Mouse (Mus musculus) olfactory bulb, adult 2 months (tissue): ENCODE data around the gene Hmx3. TPM values are rescaled to one million over a fixed set of nuclear protein-coding genes. Genes with fewer than 3 reads are reported as not detected.

Experiments
- H3K27ac ChIP-seq: fragments of 200-500 bp; 2 replicates; pipeline ENCODE4 v1.5.1; 2012; ENCODE audit warnings: low read depth, low read length; ENCODE audit not compliant: insufficient read depth
- H3K4me1 ChIP-seq: fragments of 200-500 bp; 2 replicates; pipeline ENCODE4 v1.6.1; 2012; ENCODE audit warnings: low read length; ENCODE audit not compliant: control insufficient read depth, insufficient read depth
- H3K4me3 ChIP-seq: fragments of 200-500 bp; 2 replicates; pipeline ENCODE4 v1.5.1; 2012; ENCODE audit warnings: mild to moderate bottlenecking, low read depth, low read length, moderate library complexity; ENCODE audit not compliant: insufficient read depth
- CTCF ChIP-seq: fragments of 200-500 bp; IDR thresholded peaks from 2 replicates; pipeline ENCODE4 v1.5.1; 2012; ENCODE audit warnings: low read depth, mild to moderate bottlenecking, low read length, moderate library complexity; ENCODE audit not compliant: insufficient read depth
- POLR2A ChIP-seq: fragments of 200-500 bp; IDR thresholded peaks from 2 replicates; pipeline ENCODE4 v1.6.1; 2012; ENCODE audit warnings: mild to moderate bottlenecking, low read depth, low read length, moderate library complexity; ENCODE audit not compliant: insufficient read depth
- WGBS: fragments of 180-500 bp; shearing (Covaris S2); methylation state at CpG from one replicate; pipeline ENCODE4 v1.1.7; 2018; 5-methylcytosine and 5-hydroxymethylcytosine counted together
- polyA plus RNA-seq: library from polyadenylated mRNA; stranded (reverse); fragments of >200 nt; gene quantifications from 2 replicates; pipeline ENCODE4 v1.2.4, GENCODE M21; 2012; ENCODE audit warnings: low replicate concordance; ENCODE audit not compliant: missing spikeins, insufficient read depth, insufficient read length

The Hmx3 gene
- polyA plus RNA-seq, 1 experiment: not detected

DNA sequence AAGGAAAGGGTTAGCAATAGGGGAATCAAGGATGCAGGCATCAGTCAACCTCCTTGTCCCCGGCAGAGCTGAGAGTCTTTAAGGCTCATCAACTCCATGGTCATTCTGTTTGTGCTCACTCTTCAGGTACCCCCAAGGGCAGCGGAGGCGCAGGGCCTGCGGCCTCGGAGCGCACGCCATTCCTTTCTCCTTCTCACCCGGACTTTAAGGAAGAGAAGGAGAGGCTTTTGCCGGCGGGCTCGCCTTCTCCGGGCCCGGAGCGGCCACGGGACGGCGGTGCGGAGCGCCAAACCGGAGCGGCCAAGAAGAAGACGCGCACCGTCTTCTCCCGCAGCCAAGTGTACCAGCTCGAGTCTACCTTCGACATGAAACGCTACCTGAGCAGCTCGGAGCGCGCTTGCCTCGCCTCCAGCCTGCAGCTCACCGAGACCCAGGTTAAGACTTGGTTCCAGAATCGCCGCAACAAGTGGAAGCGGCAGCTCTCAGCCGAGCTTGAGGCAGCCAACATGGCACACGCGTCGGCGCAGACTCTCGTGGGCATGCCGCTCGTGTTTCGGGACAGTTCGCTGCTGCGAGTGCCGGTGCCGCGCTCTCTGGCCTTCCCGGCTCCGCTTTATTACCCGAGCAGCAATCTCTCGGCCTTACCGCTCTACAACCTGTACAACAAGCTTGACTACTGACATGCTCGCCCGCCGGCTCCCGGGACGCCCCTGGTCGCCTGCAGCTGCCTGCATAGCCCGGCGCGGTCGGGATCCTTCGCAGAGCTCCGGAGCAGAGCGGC lies 12.8 kb downstream of the Hmx3 start:
- 1% methylated on average over 68 of the region's 68 CpGs for WGBS
- no peak overlapping the region for H3K4me3 ChIP-seq

GRCm38 (mm10) chr7:131556116-131556515 lies 13.4 kb downstream of the Hmx3 start:
- peaks cover 10% of the 10 kb centered on the region; the same call in 1 of the 2 replicates for H3K4me1 ChIP-seq
- H3K4me3 ChIP-seq: no peak overlapping the region
- H3K27ac ChIP-seq: no peak overlapping the region
- 3% methylated on average over 9 of the region's 9 CpGs for WGBS
- TF ChIP-seq POLR2A (no peak), CTCF (no peak)

More for the DNA sequence above, 12.8 kb downstream of the Hmx3 start:
- peaks cover 10% of the 10 kb centered on the region; the same call in 1 of the 2 replicates for H3K4me1 ChIP-seq
- TF ChIP-seq CTCF: no peak
- no peak for TF ChIP-seq POLR2A
- no peak overlapping the region for H3K27ac ChIP-seq

- H3K27ac ChIP-seq: no peak overlapping the region
- no peak for TF ChIP-seq POLR2A
- TF ChIP-seq CTCF: no peak
- no peak overlapping the region for H3K4me3 ChIP-seq
- 2% methylated on average over 37 of the region's 37 CpGs for WGBS
- H3K4me1 ChIP-seq: peaks cover 10% of the 10 kb centered on the region; the same call in 1 of the 2 replicates
Measured at GRCm38 (mm10) chr7:131556541-131557271, 14.0 kb downstream of the Hmx3 start.

GRCm38 (mm10) chr7:131557751-131558150 lies 15.1 kb downstream of the Hmx3 start:
- TF ChIP-seq CTCF (no peak), POLR2A (no peak)
- 43% methylated on average over 2 of the region's 2 CpGs for WGBS
- peaks cover 10% of the 10 kb centered on the region; the same call in 1 of the 2 replicates for H3K4me1 ChIP-seq
- H3K4me3 ChIP-seq: no peak overlapping the region
- H3K27ac ChIP-seq: no peak overlapping the region

GRCm38 (mm10) chr7:131559986-131560696 lies 17.5 kb downstream of the Hmx3 start, which contains the start of gene Bub3:
Gene Bub3, plus strand, starts transcription at chr7:131560222.
- WGBS: under 1% methylated on average over 45 of the region's 51 CpGs
- peak within 1 kb of the TSS; percentile 57 for H3K4me3 ChIP-seq
- TF ChIP-seq POLR2A (peak; percentile 85), CTCF (no peak)
- H3K27ac ChIP-seq: peak within 1 kb of the TSS; percentile 62; the same call in 1 of the 2 replicates
- H3K4me1 ChIP-seq: peaks cover 10% of the 10 kb centered on the region; the same call in 1 of the 2 replicates

- Histone ChIP-seq H3K27ac (no peak overlapping the region), H3K4me3 (peak overlapping the region; percentile 57), H3K4me1 (peaks cover 5% of the 10 kb centered on the region; the same call in 1 of the 2 replicates)
- TF ChIP-seq CTCF (no peak), POLR2A (no peak)
- under 1% methylated on average over 14 of the region's 14 CpGs for WGBS
Measured at GRCm38 (mm10) chr7:131560697-131561042, 18.0 kb downstream of the Hmx3 start.

- no peaks in the 10 kb centered on the region for H3K4me1 ChIP-seq
- H3K27ac ChIP-seq: no peak overlapping the region
- TF ChIP-seq POLR2A (no peak), CTCF (no peak)
- H3K4me3 ChIP-seq: no peak overlapping the region
- 84% methylated on average over 6 of the region's 6 CpGs for WGBS
Measured at GRCm38 (mm10) chr7:131575246-131575645, 32.6 kb downstream of the Hmx3 start.

GRCm38 (mm10) chr7:131582178-131582577 lies 39.5 kb downstream of the Hmx3 start:
- TF ChIP-seq CTCF (no peak), POLR2A (no peak)
- no peaks in the 10 kb centered on the region for H3K4me1 ChIP-seq
- no peak overlapping the region for H3K27ac ChIP-seq
- 80% methylated on average over 9 of the region's 9 CpGs for WGBS
- no peak overlapping the region for H3K4me3 ChIP-seq

GRCm38 (mm10) chr7:131585551-131585950 lies 42.9 kb downstream of the Hmx3 start:
- WGBS: 40% methylated on average over 5 of the region's 5 CpGs
- TF ChIP-seq POLR2A (no peak), CTCF (no peak)
- Histone ChIP-seq H3K4me3 (no peak overlapping the region), H3K4me1 (no peaks in the 10 kb centered on the region), H3K27ac (no peak overlapping the region)

Other genes starting within 250 kb of the Hmx3 start
- not detected in 2 replicates for gene Cuzd1, start 220.6 kb upstream of the Hmx3 start, polyA plus RNA-seq
- not detected in 2 replicates for gene Fam24b, start 213.4 kb upstream of the Hmx3 start, polyA plus RNA-seq
- gene Fam24a, start 209.0 kb upstream of the Hmx3 start, polyA plus RNA-seq: not detected in 2 replicates
- not detected in 2 replicates for gene 2310057M21Rik, start 180.1 kb upstream of the Hmx3 start, polyA plus RNA-seq
- gene Pstk, start 171.7 kb upstream of the Hmx3 start, polyA plus RNA-seq: not detected in 2 replicates
- not detected in 2 replicates for gene Ikzf5, start 132.3 kb upstream of the Hmx3 start, polyA plus RNA-seq
- gene Acadsb, start 132.3 kb upstream of the Hmx3 start, polyA plus RNA-seq: not detected in 2 replicates
- not detected in 2 replicates for gene Hmx2, start 5.9 kb downstream of the Hmx3 start, polyA plus RNA-seq
- not detected in 2 replicates for gene Bub3, start 17.4 kb downstream of the Hmx3 start, polyA plus RNA-seq